Mouse (Mus musculus): ENCODE data around the gene Vmn1r95. TPM values are rescaled to one million over a fixed set of nuclear protein-coding genes. Genes with fewer than 3 reads are reported as not detected.

Vmn1r95 gene
- not detected for polyA plus RNA-seq (2014; fragmentation: Illumina TruSeq; extraction: RNeasy Lipid Tissue Mini Kit (QIAGEN cat#74804); ENCODE audit: insufficient read depth, low read depth, low replicate concordance)

DNA sequence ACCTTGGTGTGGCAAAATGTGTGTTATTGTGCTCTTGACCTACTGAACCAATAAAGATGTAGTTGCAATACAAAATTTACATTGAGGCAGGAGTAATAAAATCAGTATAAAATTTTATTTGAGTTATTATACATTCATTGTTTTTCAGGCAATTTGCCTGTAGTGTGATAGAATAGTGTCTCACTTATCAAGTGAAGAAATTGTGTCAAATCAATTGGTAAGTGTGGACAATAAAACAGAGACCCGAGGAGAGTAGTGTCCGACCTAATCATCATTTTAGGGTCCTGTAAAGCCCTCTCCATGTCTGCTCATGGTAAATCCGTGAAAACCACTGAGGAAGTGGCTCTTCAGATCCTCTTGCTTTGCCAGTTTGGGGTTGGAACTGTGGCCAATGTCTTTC lies at the start of gene Vmn1r95:
Gene Vmn1r95, plus strand, starts transcription at position 301 of the 400 bp plus-strand sequence.

DNA sequence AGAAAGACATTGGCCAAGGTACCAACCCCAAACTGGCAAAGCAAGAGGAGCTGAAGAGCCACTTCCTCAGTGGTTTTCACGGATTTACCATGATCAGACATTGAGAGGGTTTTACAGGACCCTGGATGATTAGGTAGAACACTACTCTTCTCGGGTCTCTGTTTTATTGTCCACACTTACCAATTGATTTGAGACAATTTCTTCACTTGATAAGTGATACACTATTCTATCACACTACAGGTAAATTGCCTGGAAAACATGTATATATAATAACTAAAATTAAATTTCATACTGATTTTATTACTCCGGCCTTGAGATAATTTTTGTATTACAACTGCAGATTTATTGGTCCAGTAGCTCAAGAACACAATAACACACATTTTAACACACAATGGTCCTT lies 25.2 kb upstream of the Vmn1r95 start, which contains the start of gene Vmn1r94:
Gene Vmn1r94, minus strand, starts transcription at position 101 of the 400 bp plus-strand sequence.

DNA sequence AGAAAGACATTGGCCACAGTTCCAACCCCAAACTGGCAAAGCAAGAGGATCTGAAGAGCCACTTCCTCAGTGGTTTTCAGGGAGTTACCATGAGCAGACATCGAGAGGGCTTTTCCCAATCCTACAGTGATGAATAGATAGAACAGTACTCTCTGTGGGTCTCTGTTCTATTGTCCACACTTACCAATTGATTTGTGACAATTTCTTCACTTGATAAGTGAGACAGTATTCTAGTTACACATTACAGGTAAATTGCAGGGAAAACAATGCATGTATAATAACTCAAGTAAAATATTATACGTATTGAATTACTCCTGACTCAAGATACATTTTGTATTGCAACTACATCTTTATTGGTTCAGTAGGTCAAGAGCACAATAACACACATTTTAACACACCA lies 12.0 kb downstream of the Vmn1r95 start, which contains the start of gene Gm6164:
Gene Gm6164, minus strand, starts transcription at position 101 of the 400 bp plus-strand sequence.

DNA sequence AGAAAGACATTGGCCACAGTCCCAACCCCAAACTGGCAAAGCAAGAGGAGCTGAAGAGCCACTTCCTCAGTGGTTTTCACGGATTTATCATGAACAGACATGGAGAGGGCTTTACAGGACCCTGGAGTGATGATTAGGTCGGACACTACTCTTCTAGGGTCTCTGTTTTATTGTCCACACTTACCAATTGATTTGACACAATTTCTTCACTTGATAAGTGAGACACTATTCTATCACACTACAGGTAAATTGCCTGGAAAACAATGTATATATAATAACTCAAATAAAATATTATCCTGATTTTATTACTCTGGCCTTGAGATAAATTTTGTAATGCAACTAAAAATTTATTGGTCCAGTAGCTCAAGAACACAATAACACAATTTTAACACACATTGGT lies 40.2 kb downstream of the Vmn1r95 start, which contains the start of gene Gm4498:
Gene Gm4498, minus strand, starts transcription at position 101 of the 400 bp plus-strand sequence.

Other genes starting within 250 kb of the Vmn1r95 start
- 1.2 TPM for gene Igsf23, start 243.0 kb upstream of the Vmn1r95 start, polyA plus RNA-seq (2014; fragmentation: Illumina TruSeq; extraction: RNeasy Lipid Tissue Mini Kit (QIAGEN cat#74804); ENCODE audit: insufficient read depth, low read depth, low replicate concordance)
- not detected for gene Ceacam20, start 228.3 kb upstream of the Vmn1r95 start, polyA plus RNA-seq (2014; fragmentation: Illumina TruSeq; extraction: RNeasy Lipid Tissue Mini Kit (QIAGEN cat#74804); ENCODE audit: insufficient read depth, low read depth, low replicate concordance)
- gene Nlrp9b, start 202.2 kb upstream of the Vmn1r95 start, polyA plus RNA-seq (2014; fragmentation: Illumina TruSeq; extraction: RNeasy Lipid Tissue Mini Kit (QIAGEN cat#74804); ENCODE audit: insufficient read depth, low read depth, low replicate concordance) = not detected
- gene Vmn1r91, start 94.0 kb upstream of the Vmn1r95 start, polyA plus RNA-seq (2014; fragmentation: Illumina TruSeq; extraction: RNeasy Lipid Tissue Mini Kit (QIAGEN cat#74804); ENCODE audit: insufficient read depth, low read depth, low replicate concordance) = not detected
- not detected for gene Gm16442, start 71.1 kb upstream of the Vmn1r95 start, polyA plus RNA-seq (2014; fragmentation: Illumina TruSeq; extraction: RNeasy Lipid Tissue Mini Kit (QIAGEN cat#74804); ENCODE audit: insufficient read depth, low read depth, low replicate concordance)
- not detected for gene Vmn1r93, start 54.6 kb upstream of the Vmn1r95 start, polyA plus RNA-seq (2014; fragmentation: Illumina TruSeq; extraction: RNeasy Lipid Tissue Mini Kit (QIAGEN cat#74804); ENCODE audit: insufficient read depth, low read depth, low replicate concordance)
- gene Vmn1r94, start 25.3 kb upstream of the Vmn1r95 start, polyA plus RNA-seq (2014; fragmentation: Illumina TruSeq; extraction: RNeasy Lipid Tissue Mini Kit (QIAGEN cat#74804); ENCODE audit: insufficient read depth, low read depth, low replicate concordance) = not detected
- gene Gm6164, start 11.9 kb downstream of the Vmn1r95 start, polyA plus RNA-seq (2014; fragmentation: Illumina TruSeq; extraction: RNeasy Lipid Tissue Mini Kit (QIAGEN cat#74804); ENCODE audit: insufficient read depth, low read depth, low replicate concordance) = not detected
- not detected for gene Gm4498, start 40.1 kb downstream of the Vmn1r95 start, polyA plus RNA-seq (2014; fragmentation: Illumina TruSeq; extraction: RNeasy Lipid Tissue Mini Kit (QIAGEN cat#74804); ENCODE audit: insufficient read depth, low read depth, low replicate concordance)
- not detected for gene Gm5890, start 69.1 kb downstream of the Vmn1r95 start, polyA plus RNA-seq (2014; fragmentation: Illumina TruSeq; extraction: RNeasy Lipid Tissue Mini Kit (QIAGEN cat#74804); ENCODE audit: insufficient read depth, low read depth, low replicate concordance)
- gene Gm4133, start 140.4 kb downstream of the Vmn1r95 start, polyA plus RNA-seq (2014; fragmentation: Illumina TruSeq; extraction: RNeasy Lipid Tissue Mini Kit (QIAGEN cat#74804); ENCODE audit: insufficient read depth, low read depth, low replicate concordance) = not detected
- not detected for gene Gm5728, start 181.7 kb downstream of the Vmn1r95 start, polyA plus RNA-seq (2014; fragmentation: Illumina TruSeq; extraction: RNeasy Lipid Tissue Mini Kit (QIAGEN cat#74804); ENCODE audit: insufficient read depth, low read depth, low replicate concordance)
- not detected for gene Vmn1r100, start 224.2 kb downstream of the Vmn1r95 start, polyA plus RNA-seq (2014; fragmentation: Illumina TruSeq; extraction: RNeasy Lipid Tissue Mini Kit (QIAGEN cat#74804); ENCODE audit: insufficient read depth, low read depth, low replicate concordance)
- gene Vmn1r101, start 248.9 kb downstream of the Vmn1r95 start, polyA plus RNA-seq (2014; fragmentation: Illumina TruSeq; extraction: RNeasy Lipid Tissue Mini Kit (QIAGEN cat#74804); ENCODE audit: insufficient read depth, low read depth, low replicate concordance) = not detected

Measured in lung, adult 10 weeks (tissue).